Mouse (Mus musculus) lung, embryonic 16.5 days (tissue): ENCODE data around the gene Dnmt3l. TPM values are rescaled to one million over a fixed set of nuclear protein-coding genes. Genes with fewer than 3 reads are reported as not detected.
A peak's percentile ranks its signal among the peaks of the same experiment; 100 is the strongest.

Experiments
- ATAC-seq: fragments of 200-750 bp; cut with Nextera tagmentation; 2 replicates; pipeline ENCODE4 v1.8.0; 2017; ENCODE audit warnings: low read depth, mild to moderate bottlenecking, moderate library complexity
- H3K27ac ChIP-seq: fragments of 300-500 bp; sonication (generic); 2 replicates; pipeline ENCODE4 v1.5.1; 2014; ENCODE audit warnings: mild to moderate bottlenecking, control low read depth, low read length
- H3K27me3 ChIP-seq: fragments of 300-500 bp; sonication (generic); 2 replicates; pipeline ENCODE4 v1.6.1; 2014; ENCODE audit warnings: low read depth, low read length, mixed read lengths; ENCODE audit not compliant: control insufficient read depth, insufficient read depth
- H3K36me3 ChIP-seq: fragments of 300-500 bp; sonication (generic); 2 replicates; pipeline ENCODE4 v1.6.1; 2014; ENCODE audit warnings: low read length; ENCODE audit not compliant: control insufficient read depth, insufficient read depth
- H3K4me1 ChIP-seq: fragments of 300-500 bp; sonication (generic); replicated peaks from 2 replicates; pipeline ENCODE4 v1.6.1; 2014; ENCODE audit warnings: low read length, mixed read lengths; ENCODE audit not compliant: control insufficient read depth, insufficient read depth
- H3K4me2 ChIP-seq: fragments of 300-500 bp; sonication (generic); 2 replicates; pipeline ENCODE4 v1.6.1; 2014; ENCODE audit warnings: low read depth, low read length, control low read depth
- H3K4me3 ChIP-seq: fragments of 300-500 bp; sonication (generic); 2 replicates; pipeline ENCODE4 v1.5.1; 2014; ENCODE audit warnings: mild to moderate bottlenecking, low read length, control low read depth
- H3K9ac ChIP-seq: fragments of 300-500 bp; sonication (generic); 2 replicates; pipeline ENCODE4 v1.6.1; 2014; ENCODE audit warnings: low read length, control low read depth
- H3K9me3 ChIP-seq: fragments of 300-500 bp; sonication (generic); 2 replicates; pipeline ENCODE4 v1.6.1; 2016; ENCODE audit warnings: low read length; ENCODE audit not compliant: control insufficient read depth
- WGBS: fragments of 180-500 bp; shearing (Covaris S2); extraction: QIAGEN DNeasy Blood & Tissue Kit; methylation state at CpG from one replicate; pipeline ENCODE4 v1.1.7; 2014; 5-methylcytosine and 5-hydroxymethylcytosine counted together
- polyA plus RNA-seq: library from polyadenylated mRNA; unstranded; fragments of >200 nt; fragmentation: Nextera tagmentation; extraction: Ambion mirVana; gene quantifications from 2 replicates; pipeline ENCODE4 v1.2.1, GENCODE M21; 2015

Gene Dnmt3l
- polyA plus RNA-seq, 1 experiment from 2014 or later, result 1.6 TPM

- no peaks in the 10 kb centered on the region for H3K36me3 ChIP-seq
- H3K27ac ChIP-seq, result no peak overlapping the region
- no peak overlapping the region for H3K4me2 ChIP-seq
- 67% methylated on average over 1 of the region's 1 CpGs for WGBS
- peaks cover 7% of the 10 kb centered on the region; the same call in 1 of the 2 replicates for H3K4me1 ChIP-seq
- no peak overlapping the region for H3K9ac ChIP-seq
- no peaks in the 10 kb centered on the region for H3K9me3 ChIP-seq
- H3K27me3 ChIP-seq, result peaks cover 2% of the 10 kb centered on the region; the same call in 1 of the 2 replicates
- ATAC-seq, result no peak
- H3K4me3 ChIP-seq, result no peak overlapping the region
Observed at GRCm38 (mm10) chr10:78044531-78044930, 2.8 kb downstream of the Dnmt3l start.

DNA sequence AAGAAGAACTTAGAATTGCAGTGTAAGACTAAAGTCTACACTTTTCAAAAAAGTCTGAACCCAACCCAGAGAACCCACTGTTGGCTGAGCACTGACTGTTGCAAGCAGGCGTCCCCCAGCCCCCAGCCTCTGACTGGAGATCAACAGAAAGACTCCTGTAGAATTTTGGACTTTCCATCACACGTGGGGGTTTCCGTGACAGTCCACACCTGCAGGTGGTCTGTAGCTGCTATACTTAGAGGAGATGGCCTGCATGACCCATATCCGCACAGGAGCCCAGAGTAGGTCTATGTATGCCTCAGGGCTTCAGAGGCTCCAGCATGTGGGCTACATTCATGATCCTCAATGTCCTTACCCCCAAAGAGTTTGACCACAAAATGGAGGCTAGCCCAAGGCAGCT, 4.6 kb downstream of the Dnmt3l start:
- Histone ChIP-seq H3K27me3 (peaks cover 2% of the 10 kb centered on the region; the same call in 1 of the 2 replicates), H3K4me2 (no peak overlapping the region), H3K4me1 (peaks cover 7% of the 10 kb centered on the region; the same call in 1 of the 2 replicates), H3K9ac (no peak overlapping the region), H3K9me3 (no peaks in the 10 kb centered on the region), H3K36me3 (no peaks in the 10 kb centered on the region), H3K4me3 (no peak overlapping the region), H3K27ac (no peak overlapping the region)
- WGBS, result 80% methylated on average over 4 of the region's 4 CpGs
- ATAC-seq, result no peak

DNA sequence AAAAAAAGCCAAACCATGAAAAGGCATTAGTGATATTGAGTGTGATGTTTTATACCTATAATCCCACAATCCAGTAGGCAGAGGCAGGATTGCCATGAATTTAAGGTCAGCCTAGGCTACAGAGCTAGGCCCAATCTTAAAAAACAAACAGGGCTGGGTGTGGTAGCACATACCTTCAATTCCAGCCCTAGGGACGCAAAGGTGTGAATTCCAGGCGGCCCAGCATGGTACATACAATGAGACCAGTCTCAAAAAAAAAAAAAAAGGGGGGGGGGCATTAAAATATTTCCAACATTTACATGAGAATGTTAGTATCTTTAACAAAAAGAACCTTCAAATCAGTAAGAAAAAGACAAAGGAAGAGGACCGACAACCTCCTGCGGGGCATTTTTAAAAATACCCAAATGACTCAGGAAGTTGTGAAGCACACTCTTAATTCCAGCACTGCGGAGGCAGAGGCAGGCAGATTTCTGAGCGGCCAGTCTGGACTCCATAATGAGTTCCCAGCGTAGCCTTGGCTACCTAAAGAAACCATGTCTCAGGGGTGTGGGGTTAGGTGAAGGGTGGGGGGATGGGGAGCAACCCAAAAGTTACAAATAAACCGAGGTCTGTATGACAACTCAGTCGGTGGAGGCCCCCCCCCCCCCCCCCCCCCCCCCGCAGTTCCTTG, 6.4 kb downstream of the Dnmt3l start:
- no peaks in the 10 kb centered on the region; the same call in 1 of the 2 replicates for H3K27me3 ChIP-seq
- no peak overlapping the region for H3K27ac ChIP-seq
- no peak for ATAC-seq
- WGBS, result 80% methylated on average over 9 of the region's 10 CpGs
- no peak overlapping the region for H3K4me2 ChIP-seq
- no peak overlapping the region for H3K4me3 ChIP-seq
- peaks cover 5% of the 10 kb centered on the region; the same call in 1 of the 2 replicates for H3K4me1 ChIP-seq
- no peaks in the 10 kb centered on the region for H3K36me3 ChIP-seq
- no peak overlapping the region for H3K9ac ChIP-seq
- H3K9me3 ChIP-seq, result no peaks in the 10 kb centered on the region

GRCm38 (mm10) chr10:78049519-78050035, 7.8 kb downstream of the Dnmt3l start:
- H3K4me1 ChIP-seq, result peaks cover 6% of the 10 kb centered on the region

GRCm38 (mm10) chr10:78054633-78055565, 13.2 kb downstream of the Dnmt3l start:
- Histone ChIP-seq H3K4me3 (no peak overlapping the region), H3K4me1 (peaks cover 6% of the 10 kb centered on the region), H3K36me3 (no peaks in the 10 kb centered on the region), H3K27ac (peak overlapping the region; percentile 80), H3K9me3 (no peaks in the 10 kb centered on the region), H3K9ac (no peak overlapping the region), H3K4me2 (peak overlapping the region; percentile 18; the same call in 1 of the 2 replicates), H3K27me3 (no peaks in the 10 kb centered on the region)
- ATAC-seq, result peak; percentile 94
- WGBS, result 38% methylated on average over 19 of the region's 19 CpGs

More at GRCm38 (mm10) chr10:78049519-78050035, 7.8 kb downstream of the Dnmt3l start:
- H3K27ac ChIP-seq, result no peak overlapping the region
- WGBS, result 54% methylated on average over 11 of the region's 11 CpGs
- ATAC-seq, result no peak; the same call in 1 of the 2 replicates
- no peaks in the 10 kb centered on the region for H3K36me3 ChIP-seq
- H3K9me3 ChIP-seq, result no peaks in the 10 kb centered on the region
- H3K27me3 ChIP-seq, result no peaks in the 10 kb centered on the region
- no peak overlapping the region for H3K4me3 ChIP-seq
- no peak overlapping the region for H3K9ac ChIP-seq
- no peak overlapping the region for H3K4me2 ChIP-seq

DNA sequence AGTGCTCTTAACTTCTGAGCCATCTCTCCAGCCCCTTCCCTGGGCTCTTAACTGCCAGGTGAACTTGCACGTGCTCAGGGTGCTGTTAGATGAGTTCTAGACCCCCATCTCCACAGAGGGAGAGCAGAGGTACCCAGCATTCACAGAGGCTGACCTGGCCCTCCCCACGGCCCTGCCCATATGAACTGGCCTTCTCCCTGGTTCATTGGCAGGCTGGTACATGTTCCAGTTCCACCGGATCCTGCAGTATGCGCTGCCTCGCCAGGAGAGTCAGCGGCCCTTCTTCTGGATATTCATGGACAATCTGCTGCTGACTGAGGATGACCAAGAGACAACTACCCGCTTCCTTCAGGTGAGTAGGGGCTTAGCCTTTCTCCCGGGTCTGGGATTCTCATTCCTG, 15.3 kb downstream of the Dnmt3l start:
- Histone ChIP-seq H3K4me3 (no peak overlapping the region), H3K9me3 (no peaks in the 10 kb centered on the region), H3K36me3 (no peaks in the 10 kb centered on the region), H3K4me2 (no peak overlapping the region), H3K4me1 (peaks cover 6% of the 10 kb centered on the region), H3K9ac (no peak overlapping the region), H3K27ac (no peak overlapping the region), H3K27me3 (no peaks in the 10 kb centered on the region)
- 83% methylated on average over 8 of the region's 8 CpGs for WGBS
- no peak for ATAC-seq

DNA sequence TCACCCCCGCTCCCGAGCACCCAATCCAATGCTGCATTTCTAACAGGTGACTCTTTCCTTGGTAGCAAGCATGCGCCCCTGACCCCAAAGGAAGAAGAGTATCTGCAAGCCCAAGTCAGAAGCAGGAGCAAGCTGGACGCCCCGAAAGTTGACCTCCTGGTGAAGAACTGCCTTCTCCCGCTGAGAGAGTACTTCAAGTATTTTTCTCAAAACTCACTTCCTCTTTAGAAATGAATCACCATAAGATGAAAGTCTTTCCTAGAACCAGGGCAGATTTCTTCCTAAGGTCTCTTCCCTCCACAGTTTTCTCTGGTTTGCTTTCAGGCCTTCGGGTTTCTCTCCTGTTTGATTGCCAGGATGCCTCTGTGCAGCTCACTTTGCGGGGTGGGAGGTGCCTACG, 21.4 kb downstream of the Dnmt3l start:
- no peak for ATAC-seq

DNA sequence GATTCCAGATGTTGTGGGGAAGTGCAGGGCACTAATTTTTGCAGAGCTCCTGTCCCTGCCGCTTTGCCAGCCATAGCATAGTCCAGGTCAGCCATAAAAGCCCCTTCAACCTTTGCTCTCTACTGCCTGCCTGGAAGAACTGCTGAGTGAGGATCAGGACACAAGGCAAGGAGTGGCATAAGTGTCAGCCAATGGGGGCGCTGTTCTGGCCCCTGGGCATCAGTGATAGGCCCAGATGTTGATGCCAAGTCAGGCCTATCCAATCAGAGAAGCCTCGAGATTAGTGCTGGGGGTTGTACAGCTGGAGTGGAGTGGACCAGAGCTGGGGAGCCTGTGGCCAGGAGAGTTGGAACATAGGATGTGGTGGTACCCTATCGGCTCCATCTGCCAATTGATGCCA, 25.5 kb downstream of the Dnmt3l start:
- no peak overlapping the region for H3K27ac ChIP-seq
- H3K9ac ChIP-seq, result no peak overlapping the region
- H3K36me3 ChIP-seq, result no peaks in the 10 kb centered on the region
- no peak overlapping the region for H3K4me3 ChIP-seq
- peaks cover 3% of the 10 kb centered on the region; the same call in 1 of the 2 replicates for H3K27me3 ChIP-seq
- H3K4me2 ChIP-seq, result no peak overlapping the region
- H3K9me3 ChIP-seq, result no peaks in the 10 kb centered on the region
- peaks cover 8% of the 10 kb centered on the region; the same call in 1 of the 2 replicates for H3K4me1 ChIP-seq
- 35% methylated on average over 4 of the region's 4 CpGs for WGBS
- no peak for ATAC-seq

More for the DNA sequence above, 21.4 kb downstream of the Dnmt3l start:
- WGBS, result 80% methylated on average over 9 of the region's 9 CpGs
- Histone ChIP-seq H3K4me3 (no peak overlapping the region), H3K4me1 (no peaks in the 10 kb centered on the region), H3K4me2 (no peak overlapping the region), H3K27me3 (no peaks in the 10 kb centered on the region), H3K9ac (no peak overlapping the region), H3K9me3 (no peaks in the 10 kb centered on the region), H3K36me3 (no peaks in the 10 kb centered on the region), H3K27ac (no peak overlapping the region)

DNA sequence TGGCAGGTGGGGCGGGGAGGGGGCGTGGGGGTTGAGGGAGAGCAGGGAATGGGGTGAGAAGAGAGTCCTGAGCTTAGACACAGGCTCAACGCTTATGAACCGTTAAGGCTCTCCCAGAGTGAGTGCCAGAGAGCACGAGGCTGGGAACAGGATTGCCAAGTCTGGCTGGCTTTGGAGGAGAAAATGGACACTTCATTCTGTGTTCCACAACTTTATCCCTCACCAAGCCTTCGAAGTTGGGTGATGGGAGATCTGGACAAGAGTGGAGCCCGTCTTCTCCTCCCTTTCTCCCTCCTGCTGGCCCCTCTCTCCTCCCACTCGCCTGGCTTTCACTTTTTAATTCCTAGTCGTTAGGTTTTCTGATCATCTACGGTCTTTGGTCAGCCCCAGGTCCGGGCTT, 26.8 kb downstream of the Dnmt3l start:
- Histone ChIP-seq H3K4me1 (peaks cover 8% of the 10 kb centered on the region; the same call in 1 of the 2 replicates), H3K27me3 (peaks cover 3% of the 10 kb centered on the region; the same call in 1 of the 2 replicates), H3K27ac (no peak overlapping the region), H3K9me3 (no peaks in the 10 kb centered on the region), H3K36me3 (no peaks in the 10 kb centered on the region; the same call in 1 of the 2 replicates), H3K4me3 (peak overlapping the region; percentile 66), H3K4me2 (peak overlapping the region; percentile 93), H3K9ac (peak overlapping the region; percentile 78)
- peak; percentile 6; the same call in 1 of the 2 replicates for ATAC-seq
- WGBS, result 10% methylated on average over 11 of the region's 11 CpGs
